Mouse (Mus musculus) MEL (cell line): ENCODE results near the gene Lyz1.
"Not testable (repeated sequence)": the region's sequence is repeated elsewhere in the genome, so short reads cannot be mapped to it uniquely, and the experiment has no call there.

ENCODE experiments used
- CTCF ChIP-seq, 3 experiments: IDR thresholded peaks in 2 of 3; conservative IDR thresholded peaks in 1 of 3; 2 replicates each; pipeline ENCODE4 v1.5.1; 2011 to 2012; ENCODE audit warnings: low read length in 3 of 3, low read depth in 2 of 3, mild to moderate bottlenecking in 2 of 3, improper control_type of control experiment in 1 of 3, inconsistent platforms in 1 of 3, mixed read lengths in 1 of 3, moderate library complexity in 1 of 3; ENCODE audit not compliant: control insufficient read depth in 1 of 3, insufficient read depth in 1 of 3, poor library complexity in 1 of 3, severe bottlenecking in 1 of 3
- HCFC1 ChIP-seq: IDR thresholded peaks from 2 replicates; pipeline ENCODE4 v1.6.1; 2012; ENCODE audit warnings: low read depth, mild to moderate bottlenecking, inconsistent platforms, low read length, improper control_type of control experiment, moderate library complexity
- TCF12 ChIP-seq: IDR thresholded peaks from 2 replicates; pipeline ENCODE4 v1.6.1; 2014; ENCODE audit warnings: low read depth, mild to moderate bottlenecking, inconsistent platforms, low read length, improper control_type of control experiment, moderate library complexity
- USF1 ChIP-seq: IDR thresholded peaks from 2 replicates; pipeline ENCODE4 v1.6.1; 2014; ENCODE audit warnings: low read depth, mild to moderate bottlenecking, inconsistent platforms, low read length, improper control_type of control experiment, moderate library complexity
- ZMIZ1 ChIP-seq: IDR thresholded peaks from 2 replicates; pipeline ENCODE4 v1.6.1; 2012; ENCODE audit warnings: low read depth, mild to moderate bottlenecking, inconsistent platforms, low read length, improper control_type of control experiment, moderate library complexity

DNA sequence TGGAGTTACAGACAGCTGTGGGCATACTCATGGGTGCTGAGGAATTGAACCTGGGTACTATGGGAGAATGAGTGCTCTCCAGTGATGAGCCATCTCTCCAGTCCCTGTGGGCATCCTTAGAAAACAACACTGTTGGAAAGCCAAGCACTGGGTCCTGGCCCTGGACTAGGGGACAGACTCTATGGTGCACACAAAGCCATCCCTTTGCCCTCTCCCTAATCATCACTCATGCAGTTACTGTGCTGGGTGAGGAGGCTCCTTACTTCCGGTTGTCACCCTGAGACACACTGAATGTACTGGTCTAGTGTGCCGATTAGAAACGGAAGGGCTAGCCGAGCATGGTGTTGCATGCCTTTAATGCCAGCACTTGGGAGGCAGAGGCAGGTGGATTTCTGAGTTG lies 9.5 kb downstream of the Lyz1 start:
- not testable (repeated sequence) for TF ChIP-seq TCF12; CTCF (IDR thresholded peaks at IDR 0.05 in 2 of 3, conservative IDR thresholded peaks at IDR 0.05 in 1 of 3; ENCODE audit: control insufficient read depth in 1 of 3, insufficient read depth in 1 of 3, low read depth in 2 of 3, low read length in 3 of 3, poor library complexity in 1 of 3, severe bottlenecking in 1 of 3); USF1; HCFC1; ZMIZ1
